Mouse (Mus musculus) brain, embryonic 14.5 days (tissue): ENCODE measurements around the gene Ky.

Experiments used
- CTCF ChIP-seq: fragments of 200-500 bp; IDR thresholded peaks from 2 replicates; pipeline ENCODE4 v1.5.1; 2012; ENCODE audit warnings: inconsistent platforms, mild to moderate bottlenecking, moderate library complexity, borderline replicate concordance; ENCODE audit not compliant: insufficient read depth, insufficient read length; ENCODE audit errors: extremely low read depth
- POLR2A ChIP-seq: fragments of 200-500 bp; IDR thresholded peaks from 2 replicates; pipeline ENCODE4 v1.6.1; 2012; ENCODE audit warnings: mild to moderate bottlenecking, inconsistent platforms, borderline replicate concordance; ENCODE audit not compliant: poor library complexity, insufficient read depth, insufficient read length, severe bottlenecking; ENCODE audit errors: extremely low read depth

- TF ChIP-seq POLR2A (no peak), CTCF (no peak)
Observed at GRCm38 (mm10) chr9:102587347-102587746, 81.8 kb downstream of the Ky start.
